Mouse (Mus musculus): ENCODE measurements around the gene Kcnq1. TPM values are rescaled to one million over a fixed set of nuclear protein-coding genes. Genes with fewer than 3 reads are reported as not detected.

Gene Kcnq1
- polyA plus RNA-seq, 1 experiment from 2014 or later, result 10.0 TPM

- Histone ChIP-seq H3K27me3 (ENCODE audit: control insufficient read depth, insufficient read depth, low read length) (no peaks in the 10 kb centered on the region), H3K9ac (ENCODE audit: low read length) (peak overlapping the region; percentile 54; the same call in 1 of the 2 replicates), H3K4me1 (ENCODE audit: control insufficient read depth, insufficient read depth, low read length) (peaks cover 18% of the 10 kb centered on the region), H3K4me2 (ENCODE audit: low read depth, low read length) (no peak overlapping the region), H3K27ac (ENCODE audit: low read length) (peak overlapping the region; percentile 67), H3K36me3 (ENCODE audit: control insufficient read depth, insufficient read depth, low read length) (no peaks in the 10 kb centered on the region), H3K9me3 (replicated peaks; ENCODE audit: control insufficient read depth, low read length) (0 out of 2 replicates have a peak, but pooled peaks cover 2% of the 10 kb centered on the region), H3K4me3 (replicated peaks; ENCODE audit: low read length) (no peak overlapping the region)
- 30% methylated on average over 14 of the region's 14 CpGs for WGBS
- ATAC-seq (ENCODE audit: insufficient read depth, low FRiP score), result peak; percentile 7; the same call in 1 of the 2 replicates
Measured at GRCm38 (mm10) chr7:143466099-143466677, 360.0 kb downstream of the Kcnq1 start.

GRCm38 (mm10) chr7:143467714-143468113 is 361.6 kb downstream of the Kcnq1 start:
- H3K4me2 ChIP-seq (ENCODE audit: low read depth, low read length), result no peak overlapping the region
- no peak overlapping the region for H3K27ac ChIP-seq (ENCODE audit: low read length)
- 19% methylated on average over 6 of the region's 6 CpGs for WGBS
- H3K9ac ChIP-seq (ENCODE audit: low read length), result no peak overlapping the region
- H3K27me3 ChIP-seq (ENCODE audit: control insufficient read depth, insufficient read depth, low read length), result no peaks in the 10 kb centered on the region
- no peaks in the 10 kb centered on the region for H3K36me3 ChIP-seq (ENCODE audit: control insufficient read depth, insufficient read depth, low read length)
- H3K4me1 ChIP-seq (ENCODE audit: control insufficient read depth, insufficient read depth, low read length), result peaks cover 18% of the 10 kb centered on the region
- no peaks in the 10 kb centered on the region for H3K9me3 ChIP-seq (replicated peaks; ENCODE audit: control insufficient read depth, low read length)
- no peak overlapping the region for H3K4me3 ChIP-seq (replicated peaks; ENCODE audit: low read length)
- ATAC-seq (ENCODE audit: insufficient read depth, low FRiP score), result no peak

- 12% methylated on average over 8 of the region's 8 CpGs for WGBS
- Histone ChIP-seq H3K9ac (ENCODE audit: low read length) (no peak overlapping the region), H3K4me2 (ENCODE audit: low read depth, low read length) (no peak overlapping the region), H3K4me3 (replicated peaks; ENCODE audit: low read length) (no peak overlapping the region), H3K4me1 (ENCODE audit: control insufficient read depth, insufficient read depth, low read length) (peaks cover 22% of the 10 kb centered on the region), H3K27ac (ENCODE audit: low read length) (no peak overlapping the region), H3K9me3 (replicated peaks; ENCODE audit: control insufficient read depth, low read length) (no peaks in the 10 kb centered on the region), H3K36me3 (ENCODE audit: control insufficient read depth, insufficient read depth, low read length) (no peaks in the 10 kb centered on the region), H3K27me3 (ENCODE audit: control insufficient read depth, insufficient read depth, low read length) (no peaks in the 10 kb centered on the region)
- no peak for ATAC-seq (ENCODE audit: insufficient read depth, low FRiP score)
Measured at GRCm38 (mm10) chr7:143469946-143470345, 363.8 kb downstream of the Kcnq1 start.

GRCm38 (mm10) chr7:143473347-143474101 is 367.4 kb downstream of the Kcnq1 start, which contains the start of gene Slc22a18:
TSS of gene Slc22a18 (plus strand) at chr7:143473736.
- Histone ChIP-seq H3K27ac (ENCODE audit: low read length) (peak within 1 kb of the TSS; percentile 86), H3K27me3 (ENCODE audit: control insufficient read depth, insufficient read depth, low read length) (no peaks in the 10 kb centered on the region), H3K9ac (ENCODE audit: low read length) (peak within 1 kb of the TSS; percentile 58), H3K36me3 (ENCODE audit: control insufficient read depth, insufficient read depth, low read length) (no peaks in the 10 kb centered on the region), H3K4me3 (replicated peaks; ENCODE audit: low read length) (peak within 1 kb of the TSS; percentile 36), H3K4me2 (ENCODE audit: low read depth, low read length) (peak within 1 kb of the TSS; percentile 47), H3K9me3 (replicated peaks; ENCODE audit: control insufficient read depth, low read length) (no peaks in the 10 kb centered on the region), H3K4me1 (ENCODE audit: control insufficient read depth, insufficient read depth, low read length) (peaks cover 6% of the 10 kb centered on the region; the same call in 1 of the 2 replicates)
- peak; percentile 65 for ATAC-seq (ENCODE audit: insufficient read depth, low FRiP score)
- 21% methylated on average over 4 of the region's 4 CpGs for WGBS

- Histone ChIP-seq H3K4me1 (ENCODE audit: control insufficient read depth, insufficient read depth, low read length) (peaks cover 6% of the 10 kb centered on the region; the same call in 1 of the 2 replicates), H3K27me3 (ENCODE audit: control insufficient read depth, insufficient read depth, low read length) (no peaks in the 10 kb centered on the region), H3K9me3 (replicated peaks; ENCODE audit: control insufficient read depth, low read length) (no peaks in the 10 kb centered on the region), H3K36me3 (ENCODE audit: control insufficient read depth, insufficient read depth, low read length) (no peaks in the 10 kb centered on the region), H3K27ac (ENCODE audit: low read length) (no peak overlapping the region), H3K9ac (ENCODE audit: low read length) (no peak overlapping the region), H3K4me3 (replicated peaks; ENCODE audit: low read length) (no peak overlapping the region), H3K4me2 (ENCODE audit: low read depth, low read length) (peak overlapping the region; percentile 47)
- ATAC-seq (ENCODE audit: insufficient read depth, low FRiP score), result peak; percentile 38; the same call in 1 of the 2 replicates
- WGBS, result 29% methylated on average over 10 of the region's 10 CpGs
Measured at GRCm38 (mm10) chr7:143474811-143475210, 368.6 kb downstream of the Kcnq1 start.

- peak; percentile 35; the same call in 1 of the 2 replicates for ATAC-seq (ENCODE audit: insufficient read depth, low FRiP score)
- Histone ChIP-seq H3K4me2 (ENCODE audit: low read depth, low read length) (no peak overlapping the region), H3K36me3 (ENCODE audit: control insufficient read depth, insufficient read depth, low read length) (no peaks in the 10 kb centered on the region), H3K27ac (ENCODE audit: low read length) (no peak overlapping the region), H3K4me3 (replicated peaks; ENCODE audit: low read length) (no peak overlapping the region), H3K4me1 (ENCODE audit: control insufficient read depth, insufficient read depth, low read length) (peaks cover 6% of the 10 kb centered on the region; the same call in 1 of the 2 replicates), H3K27me3 (ENCODE audit: control insufficient read depth, insufficient read depth, low read length) (no peaks in the 10 kb centered on the region), H3K9ac (ENCODE audit: low read length) (no peak overlapping the region), H3K9me3 (replicated peaks; ENCODE audit: control insufficient read depth, low read length) (no peaks in the 10 kb centered on the region)
- 60% methylated on average over 11 of the region's 11 CpGs for WGBS
Measured at GRCm38 (mm10) chr7:143475876-143476275, 369.7 kb downstream of the Kcnq1 start.

Other genes starting within 250 kb of the Kcnq1 start
- gene Th, start 175.2 kb upstream of the Kcnq1 start, polyA plus RNA-seq (2015; fragmentation: Nextera tagmentation; extraction: Ambion mirVana), result 3.0 and 4.0 TPM in 2 replicates
- gene Ascl2, start 137.1 kb upstream of the Kcnq1 start, polyA plus RNA-seq (2015; fragmentation: Nextera tagmentation; extraction: Ambion mirVana), result 6.2 and 6.7 TPM in 2 replicates
- 4.1 and 6.0 TPM in 2 replicates for gene Tspan32, start 101.3 kb upstream of the Kcnq1 start, polyA plus RNA-seq (2015; fragmentation: Nextera tagmentation; extraction: Ambion mirVana)
- 638 and 686 TPM in 2 replicates for gene Cd81, start 53.6 kb upstream of the Kcnq1 start, polyA plus RNA-seq (2015; fragmentation: Nextera tagmentation; extraction: Ambion mirVana)
- gene Tssc4, start 37.1 kb upstream of the Kcnq1 start, polyA plus RNA-seq (2015; fragmentation: Nextera tagmentation; extraction: Ambion mirVana), result 75.8 and 84.7 TPM in 2 replicates
- gene Trpm5, start 11.7 kb upstream of the Kcnq1 start, polyA plus RNA-seq (2015; fragmentation: Nextera tagmentation; extraction: Ambion mirVana), result 18.3 and 18.5 TPM in 2 replicates